Mouse (Mus musculus) liver, embryonic 14.5 days (tissue): ENCODE data around the gene Eml1.

Experiments
- CTCF ChIP-seq: IDR thresholded peaks from 2 replicates; pipeline ENCODE4 v1.5.1; 2016; ENCODE audit warnings: antibody characterized with exemption, low read depth, control low read depth
- EP300 ChIP-seq: IDR thresholded peaks from 2 replicates; pipeline ENCODE4 v1.6.1; 2016; ENCODE audit warnings: antibody characterized with exemption, low read depth

DNA sequence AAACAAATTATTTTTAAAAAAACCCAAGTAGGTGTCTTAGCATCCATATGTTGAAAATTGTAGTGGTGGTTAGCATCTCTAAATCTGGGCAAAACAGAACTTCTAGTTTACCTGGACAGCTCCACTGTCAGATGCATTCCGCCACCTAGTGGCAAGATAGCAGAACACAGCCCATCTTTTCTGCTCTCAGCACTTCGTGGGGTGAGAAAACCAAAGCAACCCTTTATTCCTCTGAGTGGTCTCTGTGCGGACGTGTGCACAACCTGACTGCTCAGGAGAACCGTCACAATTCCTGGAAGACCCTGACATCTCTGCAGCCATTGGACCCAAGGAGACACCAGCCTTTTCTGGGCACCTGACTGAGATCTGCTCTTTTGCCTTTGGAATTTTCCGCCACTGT, 170.3 kb downstream of the Eml1 start:
- TF ChIP-seq CTCF (peak; percentile 82), EP300 (no peak)
